Mouse (Mus musculus): ENCODE measurements around the gene Slc16a11. TPM values are rescaled to one million over a fixed set of nuclear protein-coding genes. Genes with fewer than 3 reads are reported as not detected.
A peak's percentile ranks its signal among the peaks of the same experiment; 100 is the strongest.

The Slc16a11 gene
- polyA plus RNA-seq, 1 experiment from 2014 or later, result 7.3 TPM

DNA sequence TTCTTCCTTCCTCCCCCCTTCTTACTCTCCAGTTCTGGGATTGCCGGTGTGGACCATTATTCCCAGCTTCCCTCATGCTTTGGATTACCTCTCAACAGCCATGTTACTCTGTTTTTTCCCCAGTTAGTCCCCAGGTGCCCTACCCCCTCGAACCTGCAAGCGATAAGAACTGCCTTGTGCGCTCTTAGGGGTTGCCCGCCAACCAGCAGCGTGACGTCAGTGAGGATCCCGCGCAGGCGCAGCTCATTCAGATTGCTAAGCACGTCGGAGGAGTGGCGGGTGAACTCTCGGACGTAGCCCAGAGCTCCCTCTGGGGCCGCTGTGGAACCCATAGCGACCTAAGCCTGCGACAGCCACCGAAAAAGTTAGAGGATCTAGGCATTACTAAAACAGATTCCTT lies 16.3 kb downstream of the Slc16a11 start:
- WGBS, result under 1% methylated on average over 19 of the region's 19 CpGs
- H3K9ac ChIP-seq (replicated peaks), result peak overlapping the region; percentile 23; the same call in 1 of the 2 replicates
- peak overlapping the region; percentile 46; the same call in 1 of the 2 replicates for H3K27ac ChIP-seq (replicated peaks)
- H3K36me3 ChIP-seq, result no peaks in the 10 kb centered on the region
- H3K4me3 ChIP-seq (replicated peaks), result peak overlapping the region; percentile 29
- H3K4me1 ChIP-seq, result peaks cover 39% of the 10 kb centered on the region
- no peak for ATAC-seq (ENCODE audit: low FRiP score)
- no peaks in the 10 kb centered on the region for H3K9me3 ChIP-seq (replicated peaks)
- peak overlapping the region; percentile 63 for H3K4me2 ChIP-seq
- H3K27me3 ChIP-seq (replicated peaks), result peaks cover 74% of the 10 kb centered on the region

DNA sequence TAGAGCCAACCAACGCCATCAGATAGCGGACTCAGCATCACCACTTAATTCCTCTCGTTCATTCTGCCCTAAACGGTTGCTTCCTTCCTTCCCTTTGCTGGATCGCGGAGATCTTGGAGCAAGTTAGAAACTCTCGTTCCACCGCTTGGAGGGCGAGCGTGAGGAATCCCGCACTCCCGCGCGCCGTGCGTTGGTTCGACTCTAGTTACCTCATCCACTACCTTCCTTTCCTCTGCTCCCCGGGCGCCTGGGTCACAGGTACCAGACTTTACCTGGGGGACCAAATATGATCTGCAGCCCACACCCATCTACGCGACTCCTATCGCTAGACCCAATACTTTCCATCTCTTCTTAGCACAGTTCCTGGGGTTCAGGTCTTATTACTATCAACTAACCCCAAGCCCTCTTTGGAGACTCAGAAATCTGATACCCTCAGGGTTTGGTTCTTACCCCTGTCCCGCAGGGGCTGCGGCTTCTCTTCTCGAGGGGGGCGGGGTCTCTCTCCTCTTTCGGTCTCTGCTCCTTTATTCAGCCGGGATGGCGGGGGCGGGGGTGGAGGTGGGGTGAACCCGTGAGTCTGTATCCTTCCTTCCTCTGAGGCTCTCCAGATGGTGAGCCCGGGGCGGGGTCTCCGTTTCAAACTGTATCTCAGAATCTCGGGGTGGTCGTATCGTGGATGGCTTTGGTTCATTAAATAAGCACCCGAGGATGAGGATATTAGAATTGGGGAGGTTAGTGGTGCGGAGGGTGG lies 16.9 kb downstream of the Slc16a11 start, which contains the start of gene Bcl6b:
Bcl6b (minus strand) TSS at position 539 of the 751 bp plus-strand sequence.
- Histone ChIP-seq H3K36me3 (peaks cover under 1% of the 10 kb centered on the region; the same call in 1 of the 2 replicates), H3K9ac (replicated peaks) (peak within 1 kb of the TSS; percentile 23; the same call in 1 of the 2 replicates), H3K9me3 (replicated peaks) (no peaks in the 10 kb centered on the region), H3K4me1 (peaks cover 42% of the 10 kb centered on the region), H3K4me3 (replicated peaks) (peak within 1 kb of the TSS; percentile 29), H3K4me2 (peak within 1 kb of the TSS; percentile 63), H3K27me3 (replicated peaks) (peaks cover 70% of the 10 kb centered on the region), H3K27ac (replicated peaks) (peak within 1 kb of the TSS; percentile 46; the same call in 1 of the 2 replicates)
- no peak for ATAC-seq (ENCODE audit: low FRiP score)
- 2% methylated on average over 39 of the region's 39 CpGs for whole genome bisulfite sequencing

DNA sequence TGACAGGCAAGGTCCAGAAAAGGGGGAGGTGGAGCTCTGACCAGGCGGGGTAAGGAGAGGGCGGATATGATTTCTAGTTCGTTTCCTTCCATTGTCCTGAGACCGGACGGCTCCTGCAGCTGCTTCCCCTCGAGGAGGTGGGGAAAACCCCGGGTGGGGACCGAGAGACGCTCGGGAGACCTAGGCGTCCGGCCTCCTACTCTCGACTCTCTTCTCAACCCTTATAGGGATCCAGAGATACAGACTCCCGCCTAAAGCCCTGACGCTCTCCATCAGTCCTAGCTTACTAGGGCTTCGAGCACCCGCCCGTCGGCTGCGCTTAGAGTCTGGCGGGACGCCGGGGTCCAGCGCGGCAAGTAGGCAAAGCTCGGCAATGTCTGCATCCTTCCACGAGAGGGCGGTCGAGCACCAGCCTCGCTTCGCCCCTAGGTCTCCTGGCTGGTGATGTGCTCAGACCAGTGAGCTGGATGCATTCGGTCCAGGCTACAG lies 17.7 kb downstream of the Slc16a11 start:
- Histone ChIP-seq H3K27ac (replicated peaks) (no peak overlapping the region), H3K27me3 (replicated peaks) (peaks cover 62% of the 10 kb centered on the region), H3K9me3 (replicated peaks) (no peaks in the 10 kb centered on the region), H3K36me3 (peaks cover 9% of the 10 kb centered on the region), H3K4me3 (replicated peaks) (peak overlapping the region; percentile 18), H3K9ac (replicated peaks) (no peak overlapping the region), H3K4me2 (peak overlapping the region; percentile 63), H3K4me1 (peaks cover 42% of the 10 kb centered on the region)
- under 1% methylated on average over 32 of the region's 32 CpGs for WGBS
- ATAC-seq (ENCODE audit: low FRiP score), result no peak

DNA sequence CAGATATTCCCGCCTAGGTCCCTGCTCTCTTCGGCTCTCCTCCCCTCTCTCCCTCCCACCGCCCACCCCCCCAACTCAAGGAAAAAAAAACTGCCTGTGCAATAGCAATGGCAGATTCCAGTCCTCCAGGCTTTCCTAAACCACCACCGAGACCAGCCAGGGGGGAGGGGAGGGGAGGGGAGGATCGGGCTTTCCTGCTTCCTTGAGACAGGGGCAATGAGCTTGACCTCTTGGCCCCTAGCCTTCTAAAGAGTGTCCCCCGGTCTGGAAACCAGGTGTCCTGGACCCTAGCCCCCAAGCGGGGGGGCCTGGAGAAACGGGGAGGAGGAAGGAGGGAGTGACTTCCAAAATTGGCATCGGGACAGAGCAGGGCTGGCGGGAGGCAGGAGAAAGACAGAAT lies 20.0 kb downstream of the Slc16a11 start:
- 6% methylated on average over 9 of the region's 10 CpGs for WGBS
- peak overlapping the region; percentile 36 for H3K4me3 ChIP-seq (replicated peaks)
- peak overlapping the region; percentile 55 for H3K4me2 ChIP-seq
- no peak overlapping the region for H3K27ac ChIP-seq (replicated peaks)
- peaks cover 42% of the 10 kb centered on the region for H3K27me3 ChIP-seq (replicated peaks)
- H3K9ac ChIP-seq (replicated peaks), result peak overlapping the region; percentile 47
- H3K9me3 ChIP-seq (replicated peaks), result no peaks in the 10 kb centered on the region
- H3K4me1 ChIP-seq, result peaks cover 42% of the 10 kb centered on the region
- peaks cover 16% of the 10 kb centered on the region for H3K36me3 ChIP-seq
- no peak for ATAC-seq (ENCODE audit: low FRiP score)

DNA sequence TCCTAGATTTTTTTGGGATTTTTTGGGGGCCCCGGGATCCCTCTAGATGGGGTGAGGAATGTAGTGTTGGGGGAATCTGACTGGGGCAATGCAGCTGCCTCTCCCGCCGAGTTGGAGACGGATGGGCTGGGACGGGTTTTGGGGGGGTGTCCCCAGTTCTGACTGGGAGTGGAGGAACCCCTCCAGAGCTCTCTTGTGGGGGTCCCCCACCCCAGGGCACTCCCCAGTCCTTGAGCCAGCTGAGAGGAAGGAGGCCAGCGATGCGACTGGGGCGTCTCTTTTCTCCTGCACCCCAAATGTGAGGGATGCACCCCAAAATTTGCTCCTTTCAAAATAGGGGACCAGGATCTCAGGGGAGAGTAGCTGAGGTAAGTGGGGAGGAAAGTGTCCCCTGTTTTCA lies 20.5 kb downstream of the Slc16a11 start:
- peaks cover 16% of the 10 kb centered on the region for H3K36me3 ChIP-seq
- WGBS, result 41% methylated on average over 8 of the region's 8 CpGs
- H3K27me3 ChIP-seq (replicated peaks), result peaks cover 37% of the 10 kb centered on the region
- H3K4me1 ChIP-seq, result peaks cover 42% of the 10 kb centered on the region
- peak overlapping the region; percentile 55 for H3K4me2 ChIP-seq
- H3K9me3 ChIP-seq (replicated peaks), result no peaks in the 10 kb centered on the region
- H3K27ac ChIP-seq (replicated peaks), result no peak overlapping the region
- no peak for ATAC-seq (ENCODE audit: low FRiP score)
- no peak overlapping the region; the same call in 1 of the 2 replicates for H3K9ac ChIP-seq (replicated peaks)
- peak overlapping the region; percentile 36; the same call in 1 of the 2 replicates for H3K4me3 ChIP-seq (replicated peaks)

DNA sequence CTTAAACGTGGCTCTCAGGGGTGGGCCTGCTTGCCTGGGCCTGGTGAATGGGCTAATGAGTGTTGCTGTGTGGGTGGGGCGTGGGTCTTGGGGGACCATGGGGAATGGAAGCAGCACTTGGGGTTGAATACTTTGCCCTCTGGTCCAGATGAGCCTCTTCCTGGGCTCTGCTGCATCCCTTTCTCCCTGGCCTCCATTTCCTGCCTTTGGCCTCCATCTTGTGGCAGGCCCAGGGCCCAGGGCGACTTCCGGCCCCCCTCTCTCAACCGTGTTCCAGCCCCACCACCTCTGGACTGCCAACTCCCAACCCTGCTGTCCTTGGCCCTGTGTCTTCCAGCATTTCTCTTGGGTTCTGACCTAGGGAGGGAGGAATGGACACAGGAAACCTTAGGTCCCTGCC lies 21.5 kb downstream of the Slc16a11 start:
- H3K9me3 ChIP-seq (replicated peaks), result no peaks in the 10 kb centered on the region
- H3K36me3 ChIP-seq, result peaks cover 16% of the 10 kb centered on the region
- WGBS, result 70% methylated on average over 5 of the region's 5 CpGs
- no peak overlapping the region for H3K27ac ChIP-seq (replicated peaks)
- H3K4me2 ChIP-seq, result no peak overlapping the region
- no peak overlapping the region for H3K4me3 ChIP-seq (replicated peaks)
- H3K4me1 ChIP-seq, result peaks cover 46% of the 10 kb centered on the region
- H3K9ac ChIP-seq (replicated peaks), result no peak overlapping the region
- H3K27me3 ChIP-seq (replicated peaks), result peaks cover 27% of the 10 kb centered on the region
- no peak for ATAC-seq (ENCODE audit: low FRiP score)

DNA sequence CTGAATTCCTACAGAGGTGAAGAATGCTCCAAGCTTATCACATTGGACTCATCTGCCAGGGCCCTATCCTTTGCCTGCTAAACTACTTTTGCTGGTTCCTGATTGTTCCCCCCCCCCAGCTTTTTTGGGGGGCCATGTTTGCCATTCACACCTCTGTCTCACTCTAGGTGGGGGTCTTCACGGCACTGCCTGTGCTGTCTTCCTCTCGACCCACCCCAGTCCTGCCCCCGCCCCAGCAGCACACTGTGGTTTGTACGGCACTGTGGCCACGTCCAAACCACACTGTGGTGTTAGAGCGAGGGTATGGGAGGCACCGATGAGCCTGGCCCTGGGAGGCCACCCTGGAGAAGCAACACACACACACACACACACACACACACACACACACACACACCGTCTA lies 21.9 kb downstream of the Slc16a11 start:
- no peak overlapping the region for H3K4me3 ChIP-seq (replicated peaks)
- H3K27ac ChIP-seq (replicated peaks), result no peak overlapping the region
- peaks cover 22% of the 10 kb centered on the region for H3K27me3 ChIP-seq (replicated peaks)
- H3K9ac ChIP-seq (replicated peaks), result no peak overlapping the region
- H3K4me1 ChIP-seq, result peaks cover 43% of the 10 kb centered on the region
- no peak overlapping the region for H3K4me2 ChIP-seq
- no peaks in the 10 kb centered on the region for H3K9me3 ChIP-seq (replicated peaks)
- peaks cover 16% of the 10 kb centered on the region for H3K36me3 ChIP-seq
- ATAC-seq (ENCODE audit: low FRiP score), result no peak
- 97% methylated on average over 8 of the region's 8 CpGs for WGBS

DNA sequence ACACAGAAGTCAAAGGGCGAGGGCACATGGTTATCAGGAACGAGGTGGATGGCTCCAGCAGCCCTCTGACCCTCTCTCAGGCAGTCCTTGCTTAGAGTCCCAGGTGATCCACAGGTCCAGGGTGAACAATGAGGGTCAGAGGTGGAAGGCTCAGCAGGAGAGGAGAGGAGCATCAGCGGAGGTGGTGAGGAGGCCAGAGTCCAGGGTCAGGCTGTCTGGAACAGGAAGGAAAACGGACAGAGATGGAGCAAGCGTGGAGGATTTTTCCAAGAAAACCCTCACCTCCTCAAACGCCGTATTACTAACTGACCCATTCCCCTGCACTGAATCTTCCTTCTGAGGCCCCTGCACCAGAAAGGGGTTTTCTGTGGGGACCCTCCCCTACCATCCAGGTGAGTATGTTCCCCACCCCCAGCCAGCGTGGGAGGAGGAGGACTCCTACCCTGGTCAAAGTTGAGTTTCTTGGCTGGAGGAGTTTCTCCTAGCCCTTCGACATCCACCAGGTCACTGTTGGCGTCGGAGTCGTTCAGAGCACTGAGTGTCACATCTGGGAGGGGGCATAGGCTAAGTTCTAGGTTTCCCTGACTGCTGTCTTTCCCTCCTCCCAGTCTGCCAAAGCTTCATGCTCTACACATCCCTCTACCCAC lies 22.8 kb downstream of the Slc16a11 start:
- Histone ChIP-seq H3K27me3 (replicated peaks) (peaks cover 14% of the 10 kb centered on the region), H3K27ac (replicated peaks) (no peak overlapping the region), H3K9me3 (replicated peaks) (no peaks in the 10 kb centered on the region), H3K4me3 (replicated peaks) (no peak overlapping the region), H3K9ac (replicated peaks) (no peak overlapping the region), H3K4me1 (peaks cover 36% of the 10 kb centered on the region), H3K36me3 (peaks cover 16% of the 10 kb centered on the region), H3K4me2 (no peak overlapping the region)
- WGBS, result 94% methylated on average over 12 of the region's 12 CpGs
- no peak for ATAC-seq (ENCODE audit: low FRiP score)

DNA sequence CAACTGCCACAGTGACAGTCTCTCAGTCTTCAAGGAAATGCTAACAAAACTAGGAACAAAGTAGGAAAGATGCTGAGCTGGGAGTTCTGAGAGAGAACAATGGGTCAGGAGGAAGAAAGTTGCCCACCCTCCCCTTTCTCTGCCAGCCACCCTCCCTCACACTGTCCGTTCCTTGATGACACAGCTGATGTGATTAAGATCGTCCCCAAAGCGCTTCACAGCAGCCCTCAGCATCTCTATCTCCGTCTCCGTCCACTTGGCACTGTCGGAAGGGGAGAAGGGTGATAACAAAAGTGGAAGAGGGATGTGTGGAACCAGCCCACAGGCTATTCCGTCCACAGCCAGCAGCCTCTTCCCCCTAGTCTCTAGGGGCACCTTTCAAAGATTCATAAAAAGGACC lies 24.2 kb downstream of the Slc16a11 start:
- peaks cover 41% of the 10 kb centered on the region for H3K4me1 ChIP-seq
- H3K27ac ChIP-seq (replicated peaks), result peak overlapping the region; percentile 97
- peak overlapping the region; percentile 79 for H3K9ac ChIP-seq (replicated peaks)
- ATAC-seq (ENCODE audit: low FRiP score), result no peak
- WGBS, result 31% methylated on average over 7 of the region's 7 CpGs
- H3K4me2 ChIP-seq, result peak overlapping the region; percentile 93
- H3K9me3 ChIP-seq (replicated peaks), result no peaks in the 10 kb centered on the region
- H3K36me3 ChIP-seq, result peaks cover 16% of the 10 kb centered on the region
- H3K27me3 ChIP-seq (replicated peaks), result 0 out of 2 replicates have a peak, but pooled peaks cover 1% of the 10 kb centered on the region
- H3K4me3 ChIP-seq (replicated peaks), result peak overlapping the region; percentile 61

DNA sequence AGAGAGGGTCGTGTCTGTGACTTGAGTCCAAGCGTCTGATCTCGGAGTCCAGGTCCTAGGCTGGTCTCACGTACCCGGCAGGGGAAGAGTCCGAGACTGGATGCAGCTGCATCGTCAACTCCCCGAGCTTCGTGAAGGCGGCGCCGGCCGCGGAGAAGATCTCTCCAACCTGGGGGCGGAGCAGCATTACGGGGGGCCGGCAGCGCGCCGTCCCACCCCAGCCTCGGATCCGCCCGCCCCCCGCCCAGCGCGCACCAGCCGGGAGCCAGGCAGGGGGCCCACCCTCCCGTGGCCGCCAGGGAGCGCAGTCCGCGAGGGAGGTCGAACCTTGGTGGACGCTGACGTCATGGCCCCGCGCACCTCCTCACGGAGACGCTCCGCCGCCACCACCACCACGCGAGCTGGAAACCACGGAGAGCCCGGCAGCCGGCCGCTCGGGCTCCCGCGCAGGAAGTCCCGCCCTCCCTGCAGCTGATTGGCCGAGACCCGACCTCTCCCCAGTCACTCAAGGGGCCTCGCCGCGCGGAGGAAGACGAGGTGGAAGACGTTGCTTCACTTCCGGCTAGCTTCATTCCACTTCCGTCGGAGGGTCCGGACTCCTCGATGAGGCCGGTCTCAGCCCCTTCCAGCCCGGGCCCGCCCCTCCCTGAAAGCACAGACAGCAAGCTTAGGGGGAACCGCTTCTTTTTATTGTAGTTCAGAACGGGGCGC lies 25.1 kb downstream of the Slc16a11 start, which contains the start of gene 0610010K14Rik:
0610010K14Rik (minus strand) TSS at position 458 of the 711 bp plus-strand sequence.
- no peaks in the 10 kb centered on the region for H3K27me3 ChIP-seq (replicated peaks)
- H3K36me3 ChIP-seq, result peaks cover 16% of the 10 kb centered on the region
- ATAC-seq (ENCODE audit: low FRiP score), result peak; percentile 95
- peak within 1 kb of the TSS; percentile 79 for H3K9ac ChIP-seq (replicated peaks)
- no peaks in the 10 kb centered on the region for H3K9me3 ChIP-seq (replicated peaks)
- WGBS, result under 1% methylated on average over 70 of the region's 70 CpGs
- H3K4me1 ChIP-seq, result peaks cover 41% of the 10 kb centered on the region
- peak within 1 kb of the TSS; percentile 61 for H3K4me3 ChIP-seq (replicated peaks)
- H3K27ac ChIP-seq (replicated peaks), result peak within 1 kb of the TSS; percentile 97
- H3K4me2 ChIP-seq, result peak within 1 kb of the TSS; percentile 93
